Mouse (Mus musculus) heart, postnatal 0 days (tissue): ENCODE results near the gene Mex3a.

Experiments
- CTCF ChIP-seq: IDR thresholded peaks from 2 replicates; pipeline ENCODE4 v1.5.1; 2016; ENCODE audit warnings: antibody characterized with exemption, control low read depth, low read depth
- EP300 ChIP-seq: IDR thresholded peaks from 2 replicates; pipeline ENCODE4 v1.6.1; 2016; ENCODE audit warnings: antibody characterized with exemption, low read depth

- TF ChIP-seq CTCF (no peak), EP300 (no peak)
Observed at GRCm38 (mm10) chr3:88514231-88515094, 17.7 kb upstream of the Mex3a start.
